Mouse (Mus musculus): Measurements from ENCODE around the gene Klra4. TPM values are rescaled to one million over a fixed set of nuclear protein-coding genes. Genes with fewer than 3 reads are reported as not detected.
"Not testable (repeated sequence)": the region's sequence is repeated elsewhere in the genome, so short reads cannot be mapped to it uniquely, and the experiment has no call there.

Klra4 gene
- not detected in 2 replicates for polyA plus RNA-seq (2016; fragmentation: Nextera tagmentation; extraction: Ambion mirVana)

- not testable (repeated sequence) for H3K4me3 ChIP-seq; H3K9ac ChIP-seq; H3K4me1 ChIP-seq; H3K27me3 ChIP-seq; H3K36me3 ChIP-seq; ATAC-seq (ENCODE audit: insufficient number of reproducible peaks, insufficient read depth, low FRiP score, low TSS enrichment); H3K9me3 ChIP-seq; H3K4me2 ChIP-seq (replicated peaks); H3K27ac ChIP-seq
- WGBS, result 63% methylated on average over 1 of the region's 1 CpGs
Observed at GRCm38 (mm10) chr6:130067171-130067570, at the start of gene Klra4. TSS of gene Klra4 (minus strand) at chr6:130067271.

- Histone ChIP-seq H3K27ac (no peak overlapping the region), H3K4me2 (replicated peaks) (no peak overlapping the region), H3K9me3 (peaks cover 10% of the 10 kb centered on the region; the same call in 1 of the 2 replicates), H3K4me1 (no peaks in the 10 kb centered on the region), H3K36me3 (no peaks in the 10 kb centered on the region), H3K27me3 (no peaks in the 10 kb centered on the region), H3K9ac (no peak overlapping the region), H3K4me3 (no peak overlapping the region)
- ATAC-seq (ENCODE audit: insufficient number of reproducible peaks, insufficient read depth, low FRiP score, low TSS enrichment), result no peak
- 82% methylated on average over 1 of the region's 1 CpGs for WGBS
Observed at GRCm38 (mm10) chr6:130110485-130110884, 43.4 kb upstream of the Klra4 start.

GRCm38 (mm10) chr6:130102743-130103142, 35.7 kb upstream of the Klra4 start:
- WGBS, result 89% methylated on average over 3 of the region's 3 CpGs
- H3K4me3 ChIP-seq; H3K36me3 ChIP-seq; H3K4me1 ChIP-seq; H3K27ac ChIP-seq; ATAC-seq (ENCODE audit: insufficient number of reproducible peaks, insufficient read depth, low FRiP score, low TSS enrichment); H3K4me2 ChIP-seq (replicated peaks); H3K9ac ChIP-seq; H3K27me3 ChIP-seq: not testable (repeated sequence)
- H3K9me3 ChIP-seq, result 0 out of 2 replicates have a peak, but pooled peaks cover 11% of the 10 kb centered on the region

- Histone ChIP-seq H3K27ac (no peak overlapping the region), H3K4me3 (no peak overlapping the region)
- ATAC-seq (ENCODE audit: insufficient number of reproducible peaks, insufficient read depth, low FRiP score, low TSS enrichment), result no peak
Observed at GRCm38 (mm10) chr6:130092336-130092948, 25.4 kb upstream of the Klra4 start.

GRCm38 (mm10) chr6:130065196-130065595, 1.9 kb downstream of the Klra4 start:
- H3K4me1 ChIP-seq, result no peaks in the 10 kb centered on the region
- H3K36me3 ChIP-seq, result no peaks in the 10 kb centered on the region
- H3K4me3 ChIP-seq, result no peak overlapping the region
- H3K27ac ChIP-seq, result no peak overlapping the region
- H3K27me3 ChIP-seq, result no peaks in the 10 kb centered on the region
- 0 out of 2 replicates have a peak, but pooled peaks cover 3% of the 10 kb centered on the region for H3K9me3 ChIP-seq
- no peak overlapping the region for H3K9ac ChIP-seq
- no peak for ATAC-seq (ENCODE audit: insufficient number of reproducible peaks, insufficient read depth, low FRiP score, low TSS enrichment)
- no peak overlapping the region for H3K4me2 ChIP-seq (replicated peaks)
- 71% methylated on average over 5 of the region's 5 CpGs for WGBS

More at GRCm38 (mm10) chr6:130092336-130092948, 25.4 kb upstream of the Klra4 start:
- Histone ChIP-seq H3K9me3 (no peaks in the 10 kb centered on the region), H3K4me1 (no peaks in the 10 kb centered on the region), H3K4me2 (replicated peaks) (no peak overlapping the region), H3K36me3 (no peaks in the 10 kb centered on the region), H3K27me3 (no peaks in the 10 kb centered on the region), H3K9ac (no peak overlapping the region)
- WGBS, result 80% methylated on average over 5 of the region's 5 CpGs

- 52% methylated on average over 4 of the region's 4 CpGs for WGBS
- not testable (repeated sequence) for H3K9me3 ChIP-seq, H3K4me1 ChIP-seq
Observed at GRCm38 (mm10) chr6:130035146-130035545, 31.9 kb downstream of the Klra4 start.

GRCm38 (mm10) chr6:130031493-130032089, 35.5 kb downstream of the Klra4 start:
- not testable (repeated sequence) for H3K27ac ChIP-seq; H3K4me2 ChIP-seq (replicated peaks); H3K36me3 ChIP-seq; H3K27me3 ChIP-seq; H3K9ac ChIP-seq; H3K4me3 ChIP-seq; H3K4me1 ChIP-seq; ATAC-seq (ENCODE audit: insufficient number of reproducible peaks, insufficient read depth, low FRiP score, low TSS enrichment)
- 0 out of 2 replicates have a peak, but pooled peaks cover 12% of the 10 kb centered on the region for H3K9me3 ChIP-seq

More at GRCm38 (mm10) chr6:130035146-130035545, 31.9 kb downstream of the Klra4 start:
- not testable (repeated sequence) for ATAC-seq (ENCODE audit: insufficient number of reproducible peaks, insufficient read depth, low FRiP score, low TSS enrichment); H3K27ac ChIP-seq; H3K36me3 ChIP-seq; H3K27me3 ChIP-seq; H3K9ac ChIP-seq; H3K4me3 ChIP-seq; H3K4me2 ChIP-seq (replicated peaks)

- no peak for ATAC-seq (ENCODE audit: insufficient number of reproducible peaks, insufficient read depth, low FRiP score, low TSS enrichment)
- Histone ChIP-seq H3K36me3 (no peaks in the 10 kb centered on the region), H3K9ac (no peak within 1 kb of the TSS), H3K9me3 (0 out of 2 replicates have a peak, but pooled peaks cover 8% of the 10 kb centered on the region), H3K4me1 (no peaks in the 10 kb centered on the region), H3K4me3 (no peak within 1 kb of the TSS), H3K27ac (no peak within 1 kb of the TSS), H3K27me3 (no peaks in the 10 kb centered on the region), H3K4me2 (replicated peaks) (no peak within 1 kb of the TSS)
- 84% methylated on average over 4 of the region's 4 CpGs for WGBS
Observed at GRCm38 (mm10) chr6:130026854-130027253, 40.2 kb downstream of the Klra4 start, which contains the start of gene Klra6. TSS of gene Klra6 (minus strand) at chr6:130026954.

Other genes starting within 250 kb of the Klra4 start
- not detected in 2 replicates for gene Gm17631, start 204.6 kb downstream of the Klra4 start, polyA plus RNA-seq (2016; fragmentation: Nextera tagmentation; extraction: Ambion mirVana)
- not detected in 2 replicates for gene Klra17, start 190.6 kb downstream of the Klra4 start, polyA plus RNA-seq (2016; fragmentation: Nextera tagmentation; extraction: Ambion mirVana)
- not detected in 2 replicates for gene Klra5, start 149.6 kb downstream of the Klra4 start, polyA plus RNA-seq (2016; fragmentation: Nextera tagmentation; extraction: Ambion mirVana)
- not detected in 2 replicates for gene Klra6, start 40.3 kb downstream of the Klra4 start, polyA plus RNA-seq (2016; fragmentation: Nextera tagmentation; extraction: Ambion mirVana)
- not detected in 2 replicates for gene Klra8, start 62.6 kb upstream of the Klra4 start, polyA plus RNA-seq (2016; fragmentation: Nextera tagmentation; extraction: Ambion mirVana)
- not detected in 2 replicates for gene Klra9, start 125.8 kb upstream of the Klra4 start, polyA plus RNA-seq (2016; fragmentation: Nextera tagmentation; extraction: Ambion mirVana)
- not detected in 2 replicates for gene Klra7, start 166.1 kb upstream of the Klra4 start, polyA plus RNA-seq (2016; fragmentation: Nextera tagmentation; extraction: Ambion mirVana)
- gene Klra10, start 214.7 kb upstream of the Klra4 start, polyA plus RNA-seq (2016; fragmentation: Nextera tagmentation; extraction: Ambion mirVana), result not detected in 2 replicates